Mouse (Mus musculus): ENCODE data around the gene Uqcrh.

- TF ChIP-seq POLR2A (IDR thresholded peaks at IDR 0.05; ENCODE audit: low read depth, low read length) = no peak
- TF ChIP-seq CTCF (IDR thresholded peaks at IDR 0.05; ENCODE audit: borderline replicate concordance, insufficient read depth, low read length) = no peak
Measured at GRCm38 (mm10) chr4:116110695-116111094, 35.8 kb upstream of the Uqcrh start.

Data from embryonic fibroblast, embryonic 13.5 days (primary cell).